Comparison of ENCODE assay signal across 8 mouse cellular contexts in genomic region chr12:73554155-73554554, GRCm38 (mm10). TPM values are rescaled to one million over a fixed set of nuclear protein-coding genes. Genes with fewer than 3 reads are reported as not detected.
DNase-seq lines count a peak whose midpoint lies in the region; ATAC-seq lines count a peak whose summit lies in the region.

No protein-coding gene starts in this region.

- H3K4me1 ChIP-seq in midbrain, embryonic 11.5 days (ENCODE audit: control insufficient read depth, insufficient read depth, low read length) = no peaks in the 10 kb centered on the region

- no peak overlapping the region for H3K9ac ChIP-seq in midbrain, embryonic 11.5 days (ENCODE audit: low read length)

- H3K9me3 ChIP-seq in midbrain, embryonic 11.5 days (ENCODE audit: control insufficient read depth, low read length) = no peaks in the 10 kb centered on the region

- no peak overlapping the region for H3K4me3 ChIP-seq in midbrain, embryonic 11.5 days (ENCODE audit: low read depth, low read length)

- no peak overlapping the region for H3K4me2 ChIP-seq in midbrain, embryonic 11.5 days

- H3K36me3 ChIP-seq in midbrain, embryonic 11.5 days (ENCODE audit: control insufficient read depth, insufficient read depth, low read length) = no peaks in the 10 kb centered on the region
- no peaks in the 10 kb centered on the region for H3K36me3 ChIP-seq in splenic B cell, adult 2 months (ENCODE audit: control insufficient read depth, insufficient read depth, low read length, poor library complexity, severe bottlenecking)

- intact Hi-C loops in left cerebral cortex, postnatal 25 days (cut with DNase I) = loop anchor here (1.0 to 2.0 kb wide), 2 partner anchors 21 to 533 kb away; no protein-coding TSS in a partner anchor

- ATAC-seq in inflammation-experienced regulatory T-cells, adult 6 months = peak; percentile 83
- ATAC-seq in midbrain, embryonic 11.5 days (ENCODE audit: low FRiP score) = peak; percentile 67

- H3K27me3 ChIP-seq in midbrain, embryonic 11.5 days (ENCODE audit: control insufficient read depth, insufficient read depth, low read length) = peaks cover 8% of the 10 kb centered on the region; the same call in 1 of the 2 replicates
- H3K27me3 ChIP-seq in splenic B cell, adult 2 months (ENCODE audit: control insufficient read depth, insufficient read depth, low read length, poor library complexity, severe bottlenecking) = no peaks in the 10 kb centered on the region

- WGBS in midbrain, embryonic 11.5 days = 5% methylated on average over 5 of the region's 5 CpGs

- peak; percentile 31 for DNase-seq in ovary, postnatal 36 days (ENCODE audit: low spot score)
- DNase-seq in ovary, postnatal 10 days (ENCODE audit: low spot score) = no peak
- DNase-seq in cerebellum, adult 9-10 months = peak; percentile 42
- DNase-seq in forelimb bud, embryonic 11.5 days (ENCODE audit: low read depth, low spot score) = peak; percentile 86
- peak; percentile 53 to 79 for DNase-seq in left cerebral cortex, postnatal 25 days (ENCODE audit: low spot score in 2 of 2)
- peak; percentile 91 for DNase-seq in midbrain, embryonic 11.5 days (ENCODE audit: low spot score, missing footprints)
- peak; percentile 67 for DNase-seq in splenic B cell, adult 2 months (ENCODE audit: low read depth, low spot score)

- no peak overlapping the region for H3K27ac ChIP-seq in midbrain, embryonic 11.5 days (ENCODE audit: low read depth, low read length)

RNA-seq across cellular contexts. Expression of gene Tmem30b, which starts 8.0 kb away (rescaled TPM):
- under 1 TPM in 2 of 3 experiments, not detected in 1; 0.15 to 0.18 TPM for polyA plus RNA-seq in inflammation-experienced regulatory T-cells, adult 6 months (2017; shearing (Covaris generic))
- total RNA-seq in left cerebral cortex, postnatal 25 days (2021) = not detected
- 0.92 and 1.8 TPM in 2 replicates for polyA plus RNA-seq in midbrain, embryonic 11.5 days (2014; fragmentation: Nextera tagmentation; extraction: Ambion mirVana)

RNA-seq across cellular contexts. Expression of gene Prkch, which starts 30.4 kb away (rescaled TPM):
- polyA plus RNA-seq in inflammation-experienced regulatory T-cells, adult 6 months (2017; shearing (Covaris generic)) = 10 to 100 TPM; 70.6 to 96.5 (median 76.2) TPM
- total RNA-seq in left cerebral cortex, postnatal 25 days (2021) = 1 to 10 TPM; 3.5 to 9.3 TPM
- polyA plus RNA-seq in midbrain, embryonic 11.5 days (2014; fragmentation: Nextera tagmentation; extraction: Ambion mirVana) = 6.1 and 6.6 TPM in 2 replicates
